Mouse (Mus musculus) stomach, postnatal 0 days (tissue): ENCODE measurements around the gene Il17rb. TPM values are rescaled to one million over a fixed set of nuclear protein-coding genes. Genes with fewer than 3 reads are reported as not detected.

Experiments
- ATAC-seq: fragments of 200-750 bp; cut with Nextera tagmentation; 2 replicates; pipeline ENCODE4 v1.8.0; 2017; ENCODE audit not compliant: low FRiP score, low TSS enrichment
- DNase-seq: peaks from one replicate; pipeline ENCODE4 v3.0.0-alpha.2; 2016; ENCODE audit warnings: low spot score
- H3K27ac ChIP-seq: fragments of 300-500 bp; sonication (generic); replicated peaks from 2 replicates; pipeline ENCODE4 v1.5.1; 2014; ENCODE audit warnings: mild to moderate bottlenecking, control low read depth
- H3K27me3 ChIP-seq: fragments of 300-500 bp; sonication (generic); 2 replicates; pipeline ENCODE4 v1.6.1; 2014; ENCODE audit warnings: low read length; ENCODE audit not compliant: control insufficient read depth, insufficient read depth
- H3K36me3 ChIP-seq: fragments of 300-500 bp; sonication (generic); 2 replicates; pipeline ENCODE4 v1.6.1; 2014; ENCODE audit warnings: low read length, mixed read lengths; ENCODE audit not compliant: control insufficient read depth, insufficient read depth
- H3K4me1 ChIP-seq: fragments of 300-500 bp; sonication (generic); replicated peaks from 2 replicates; pipeline ENCODE4 v1.6.1; 2014; ENCODE audit warnings: antibody characterized with exemption; ENCODE audit not compliant: control insufficient read depth, insufficient read depth
- H3K4me2 ChIP-seq: fragments of 300-500 bp; sonication (generic); replicated peaks from 2 replicates; pipeline ENCODE4 v1.6.1; 2014; ENCODE audit warnings: low read depth, mild to moderate bottlenecking, control low read depth, moderate library complexity
- H3K4me3 ChIP-seq: fragments of 300-500 bp; sonication (generic); 2 replicates; pipeline ENCODE4 v1.5.1; 2014; ENCODE audit warnings: low read depth, low read length, control low read depth
- H3K9ac ChIP-seq: fragments of 300-500 bp; sonication (generic); 2 replicates; pipeline ENCODE4 v1.6.1; 2014; ENCODE audit warnings: mild to moderate bottlenecking, low read length, control low read depth, mixed read lengths
- H3K9me3 ChIP-seq: fragments of 300-500 bp; sonication (generic); 2 replicates; pipeline ENCODE4 v1.6.1; 2016; ENCODE audit warnings: low read length; ENCODE audit not compliant: control insufficient read depth
- CTCF ChIP-seq: IDR thresholded peaks from 2 replicates; pipeline ENCODE4 v1.5.1; 2016; ENCODE audit warnings: antibody characterized with exemption, low read depth, mild to moderate bottlenecking, moderate library complexity
- EP300 ChIP-seq: optimal IDR thresholded peaks from 2 replicates; pipeline ENCODE3; 2016; ENCODE audit warnings: antibody characterized with exemption
- WGBS: fragments of 180-500 bp; shearing (Covaris S2); extraction: QIAGEN DNeasy Blood & Tissue Kit; methylation state at CpG from one replicate; pipeline ENCODE4 v1.1.7; 2014; 5-methylcytosine and 5-hydroxymethylcytosine counted together
- polyA plus RNA-seq: library from polyadenylated mRNA; unstranded; fragments of >200 nt; fragmentation: Nextera tagmentation; extraction: Ambion mirVana; gene quantifications from 2 replicates; pipeline ENCODE4 v1.2.1, GENCODE M21; 2015

Gene Il17rb
- polyA plus RNA-seq, 1 experiment from 2014 or later = 0.35 TPM

GRCm38 (mm10) chr14:30019375-30019774, 10.7 kb upstream of the Il17rb start:
- Histone ChIP-seq H3K9ac (no peak overlapping the region), H3K36me3 (no peaks in the 10 kb centered on the region), H3K27ac (no peak overlapping the region), H3K9me3 (no peaks in the 10 kb centered on the region), H3K4me2 (no peak overlapping the region), H3K27me3 (no peaks in the 10 kb centered on the region), H3K4me3 (no peak overlapping the region), H3K4me1 (no peaks in the 10 kb centered on the region)
- DNase-seq (no peak), ATAC-seq (no peak)
- WGBS = 94% methylated on average over 8 of the region's 8 CpGs
- no peak for TF ChIP-seq CTCF
- TF ChIP-seq EP300 = no peak

- H3K4me1 ChIP-seq = no peaks in the 10 kb centered on the region
- no peak for DNase-seq
- no peaks in the 10 kb centered on the region for H3K9me3 ChIP-seq
- no peak for ATAC-seq
- H3K9ac ChIP-seq = no peak overlapping the region
- WGBS = 90% methylated on average over 6 of the region's 6 CpGs
- no peak overlapping the region for H3K4me3 ChIP-seq
- no peaks in the 10 kb centered on the region for H3K27me3 ChIP-seq
- no peak overlapping the region for H3K27ac ChIP-seq
- H3K36me3 ChIP-seq = no peaks in the 10 kb centered on the region
- TF ChIP-seq EP300 = no peak
- TF ChIP-seq CTCF = no peak
- no peak overlapping the region for H3K4me2 ChIP-seq
These were observed 10.2 kb upstream of the Il17rb start for GRCm38 (mm10) chr14:30018846-30019245.

- Histone ChIP-seq H3K27me3 (no peaks in the 10 kb centered on the region), H3K9ac (no peak overlapping the region), H3K27ac (no peak overlapping the region), H3K9me3 (no peaks in the 10 kb centered on the region), H3K4me1 (no peaks in the 10 kb centered on the region), H3K36me3 (no peaks in the 10 kb centered on the region), H3K4me3 (no peak overlapping the region), H3K4me2 (no peak overlapping the region)
- DNase-seq (no peak), ATAC-seq (no peak)
- 87% methylated on average over 4 of the region's 4 CpGs for WGBS
- TF ChIP-seq CTCF (no peak), EP300 (no peak)
These were observed 9.7 kb upstream of the Il17rb start for GRCm38 (mm10) chr14:30018463-30018801.

GRCm38 (mm10) chr14:30017794-30018462, 9.2 kb upstream of the Il17rb start:
- H3K9me3 ChIP-seq = no peaks in the 10 kb centered on the region
- WGBS = 64% methylated on average over 8 of the region's 8 CpGs
- no peak overlapping the region for H3K4me3 ChIP-seq
- no peaks in the 10 kb centered on the region for H3K4me1 ChIP-seq
- no peak for DNase-seq
- no peaks in the 10 kb centered on the region for H3K27me3 ChIP-seq
- H3K4me2 ChIP-seq = no peak overlapping the region
- ATAC-seq = peak; percentile 40; the same call in 1 of the 2 replicates
- no peak overlapping the region for H3K9ac ChIP-seq
- no peak for TF ChIP-seq CTCF
- TF ChIP-seq EP300 = no peak
- no peaks in the 10 kb centered on the region for H3K36me3 ChIP-seq
- H3K27ac ChIP-seq = no peak overlapping the region

- no peaks in the 10 kb centered on the region for H3K4me1 ChIP-seq
- H3K27ac ChIP-seq = no peak overlapping the region
- H3K4me3 ChIP-seq = no peak overlapping the region
- no peak overlapping the region for H3K9ac ChIP-seq
- 83% methylated on average over 5 of the region's 5 CpGs for WGBS
- H3K4me2 ChIP-seq = no peak overlapping the region
- no peaks in the 10 kb centered on the region for H3K36me3 ChIP-seq
- DNase-seq (no peak), ATAC-seq (no peak)
- TF ChIP-seq CTCF (no peak), EP300 (no peak)
- H3K27me3 ChIP-seq = no peaks in the 10 kb centered on the region
- no peaks in the 10 kb centered on the region for H3K9me3 ChIP-seq
These were observed 8.0 kb upstream of the Il17rb start for GRCm38 (mm10) chr14:30016666-30017065.

- Histone ChIP-seq H3K9ac (no peak overlapping the region), H3K4me2 (no peak overlapping the region), H3K4me1 (no peaks in the 10 kb centered on the region), H3K36me3 (no peaks in the 10 kb centered on the region), H3K27me3 (no peaks in the 10 kb centered on the region), H3K9me3 (no peaks in the 10 kb centered on the region), H3K4me3 (no peak overlapping the region), H3K27ac (no peak overlapping the region)
- DNase-seq (no peak), ATAC-seq (no peak)
- no peak for TF ChIP-seq CTCF
- TF ChIP-seq EP300 = no peak
- WGBS = 50% methylated on average over 1 of the region's 1 CpGs
These were observed 6.3 kb upstream of the Il17rb start for GRCm38 (mm10) chr14:30015008-30015407.
